Mouse (Mus musculus) layer of hippocampus, adult 6 months (tissue): ENCODE measurements around the gene Vkorc1l1. TPM values are rescaled to one million over a fixed set of nuclear protein-coding genes. Genes with fewer than 3 reads are reported as not detected.

ENCODE experiments used
- long read RNA-seq, 2 experiments: library from polyadenylated mRNA; unstranded; transcript quantifications; one replicate each; pipeline ENCODE4 v2.0.0; 2019 to 2020
- polyA plus RNA-seq: library from polyadenylated mRNA; unstranded; fragments of <200 nt; fragmentation: Nextera tagmentation; gene quantifications from 2 replicates; pipeline ENCODE4 v1.2.3, GENCODE M21; 2021

Vkorc1l1 gene
- polyA plus RNA-seq = 6.3 and 8.5 TPM in 2 replicates
- long read RNA-seq, experiment 1, partial matches to known transcripts = 0 of 9 reads
- long read RNA-seq, experiment 1, other reads (novel, unspliced or antisense) = 6 of 9 reads
- long read RNA-seq, experiment 2, full-length matches to known transcripts = 35 of 60 reads
- long read RNA-seq, experiment 2, partial matches to known transcripts = 0 of 60 reads
- long read RNA-seq, experiment 2, other reads (novel, unspliced or antisense) = 25 of 60 reads

DNA sequence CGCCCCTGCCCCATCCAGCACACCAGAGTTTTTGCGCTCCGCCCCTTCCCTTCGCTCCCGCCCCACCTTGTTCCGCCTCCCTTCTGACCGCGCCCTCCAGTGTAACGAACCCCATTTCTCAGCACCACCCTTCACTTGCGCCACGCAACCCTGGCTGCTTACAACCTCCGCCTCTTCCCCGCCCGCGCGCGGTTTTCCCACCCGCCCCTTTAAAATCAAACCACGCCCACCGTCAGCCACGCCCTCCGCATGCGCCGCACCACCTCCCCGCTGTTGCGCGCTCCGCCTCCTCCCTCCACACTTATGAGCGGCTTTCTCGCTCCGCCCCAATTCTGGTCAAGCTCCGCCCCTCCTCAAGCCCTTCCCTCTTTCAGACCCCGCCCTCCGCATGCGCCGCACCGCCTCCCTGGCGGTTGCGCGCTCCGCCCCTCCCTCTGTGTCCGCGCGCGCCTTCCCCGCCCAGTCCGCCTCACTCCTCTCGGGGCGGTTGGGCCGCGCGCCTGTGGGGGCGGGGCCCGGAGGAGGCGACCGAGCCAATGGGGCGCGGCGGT, at the start of gene Vkorc1l1:
Gene Vkorc1l1, plus strand, starts transcription at position 476 of the 551 bp plus-strand sequence.

DNA sequence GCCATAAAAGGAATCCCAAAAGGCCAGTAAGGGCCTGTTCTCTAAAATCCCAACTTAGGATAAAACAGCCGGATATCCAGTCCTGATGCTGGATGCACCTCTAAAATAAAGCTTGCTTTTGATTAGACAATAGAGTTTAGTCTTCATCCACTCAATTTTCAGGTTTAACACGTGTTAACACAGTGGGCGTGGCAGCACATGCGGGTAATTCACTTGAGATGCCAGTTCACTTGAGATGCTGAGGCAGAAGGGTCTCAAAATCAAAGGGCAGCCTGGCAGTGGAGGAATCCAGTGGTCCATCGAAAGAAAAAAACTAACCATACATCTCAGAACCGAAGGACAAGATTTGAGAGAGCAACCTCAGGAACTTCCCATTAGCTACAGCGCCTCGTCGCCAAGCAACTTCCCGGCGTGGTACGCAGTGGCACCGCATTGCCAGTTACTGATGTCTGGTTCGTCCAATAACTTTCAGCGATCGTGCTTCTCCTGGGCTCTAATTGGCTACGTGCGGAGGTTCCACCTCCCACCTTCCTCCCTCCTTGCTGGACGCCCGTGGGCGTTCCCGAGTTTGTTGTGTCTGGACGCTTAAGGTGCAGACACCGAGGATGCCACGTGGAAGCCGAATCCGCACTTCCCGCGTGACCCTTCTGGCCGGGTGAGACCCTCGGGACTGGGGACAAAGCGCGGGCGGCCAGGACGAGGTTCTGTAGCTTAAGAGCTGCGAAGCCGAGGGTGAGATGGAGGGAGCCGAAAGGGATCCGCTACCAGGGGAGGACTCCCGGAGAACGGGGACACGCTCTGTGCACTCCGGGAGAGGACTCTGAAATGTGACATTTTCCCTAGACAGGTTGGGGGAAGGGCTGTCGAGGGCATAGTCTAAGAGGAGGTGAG, 46.3 kb upstream of the Vkorc1l1 start, which contains the start of gene Zbed5:
Gene Zbed5, plus strand, starts transcription at position 526 of the 891 bp plus-strand sequence.

GRCm38 (mm10) chr5:129898449-129898848, 43.3 kb upstream of the Vkorc1l1 start, which contains the start of gene Phkg1:
Gene Phkg1, minus strand, starts transcription at chr5:129898549.

DNA sequence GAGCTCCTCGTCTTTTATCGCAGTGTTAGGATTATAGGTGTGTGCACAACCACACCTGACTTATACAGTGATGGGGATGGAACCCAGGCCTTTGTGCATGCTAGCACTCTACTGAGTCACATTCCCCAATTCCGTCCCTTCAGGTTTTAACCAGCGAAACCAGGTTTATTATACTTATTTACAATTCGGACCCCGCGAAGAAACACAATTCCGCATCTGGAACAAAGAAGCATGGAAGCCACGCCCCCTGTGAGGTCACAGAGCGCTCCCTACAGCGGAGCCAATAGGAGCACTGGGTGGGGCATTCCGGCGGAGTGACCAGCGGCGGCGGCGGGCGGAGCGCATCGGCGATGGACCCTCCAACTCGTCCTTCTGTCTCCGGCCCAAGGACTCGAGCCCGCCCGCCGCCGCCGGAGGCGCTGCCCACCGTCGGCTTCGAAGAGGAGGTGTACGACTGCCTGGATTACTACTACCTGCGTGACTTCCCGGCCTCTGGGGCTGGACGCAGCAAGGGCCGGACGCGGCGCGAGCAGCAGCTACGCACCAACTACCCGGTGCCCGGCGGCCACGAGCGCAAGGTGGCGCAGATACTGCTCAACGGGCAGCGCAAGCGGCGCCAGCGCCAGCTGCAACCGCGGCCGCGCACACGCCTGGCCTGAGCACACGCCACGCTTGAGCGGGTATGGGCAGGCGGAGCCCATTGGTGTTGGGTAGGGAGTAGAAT, 33.4 kb upstream of the Vkorc1l1 start, which contains the start of gene Nupr1l:
Gene Nupr1l, plus strand, starts transcription at position 299 of the 724 bp plus-strand sequence.

DNA sequence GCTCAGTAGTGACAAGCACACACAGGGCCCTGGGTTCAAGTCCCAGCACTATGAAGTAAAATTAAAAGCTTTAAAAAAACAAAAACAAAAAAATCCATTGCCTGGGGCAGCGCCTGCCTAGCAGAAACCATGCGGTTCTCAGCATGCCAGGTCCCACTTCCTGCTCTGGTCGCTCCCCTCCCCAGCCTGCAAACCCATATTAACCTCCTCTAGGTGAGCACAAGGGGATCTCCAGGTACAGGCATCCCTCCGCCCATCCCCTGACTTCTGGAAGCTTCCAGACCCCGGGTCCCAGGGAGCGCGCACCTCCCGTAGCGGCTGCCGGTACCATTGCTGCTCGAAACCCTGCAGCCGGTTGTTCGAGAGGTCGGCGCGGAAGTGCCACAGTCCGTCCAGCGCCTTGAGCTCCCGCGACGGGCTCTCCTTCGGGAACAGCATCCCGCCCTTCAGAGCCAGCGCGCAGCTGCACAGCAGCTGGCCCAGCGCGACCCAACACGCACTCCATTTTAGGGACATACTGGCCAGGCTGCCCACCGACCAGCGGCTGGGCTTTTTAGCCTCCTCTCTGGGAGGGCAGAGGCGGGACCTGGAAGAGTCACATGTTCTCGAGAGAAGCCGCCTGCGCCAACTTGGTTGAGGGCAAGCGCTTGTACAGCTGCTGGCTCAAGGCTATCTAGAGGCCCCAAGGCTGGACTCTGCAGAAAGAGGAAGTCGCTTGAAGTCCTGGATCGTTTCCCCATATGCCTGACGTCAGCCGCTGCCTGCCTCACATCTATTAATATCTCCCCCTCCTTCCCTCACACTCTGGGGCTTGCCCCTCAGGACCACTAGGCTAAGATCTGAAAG, 60.8 kb downstream of the Vkorc1l1 start, which contains the start of gene Gusb:
Gene Gusb, minus strand, starts transcription at position 749 of the 846 bp plus-strand sequence.

DNA sequence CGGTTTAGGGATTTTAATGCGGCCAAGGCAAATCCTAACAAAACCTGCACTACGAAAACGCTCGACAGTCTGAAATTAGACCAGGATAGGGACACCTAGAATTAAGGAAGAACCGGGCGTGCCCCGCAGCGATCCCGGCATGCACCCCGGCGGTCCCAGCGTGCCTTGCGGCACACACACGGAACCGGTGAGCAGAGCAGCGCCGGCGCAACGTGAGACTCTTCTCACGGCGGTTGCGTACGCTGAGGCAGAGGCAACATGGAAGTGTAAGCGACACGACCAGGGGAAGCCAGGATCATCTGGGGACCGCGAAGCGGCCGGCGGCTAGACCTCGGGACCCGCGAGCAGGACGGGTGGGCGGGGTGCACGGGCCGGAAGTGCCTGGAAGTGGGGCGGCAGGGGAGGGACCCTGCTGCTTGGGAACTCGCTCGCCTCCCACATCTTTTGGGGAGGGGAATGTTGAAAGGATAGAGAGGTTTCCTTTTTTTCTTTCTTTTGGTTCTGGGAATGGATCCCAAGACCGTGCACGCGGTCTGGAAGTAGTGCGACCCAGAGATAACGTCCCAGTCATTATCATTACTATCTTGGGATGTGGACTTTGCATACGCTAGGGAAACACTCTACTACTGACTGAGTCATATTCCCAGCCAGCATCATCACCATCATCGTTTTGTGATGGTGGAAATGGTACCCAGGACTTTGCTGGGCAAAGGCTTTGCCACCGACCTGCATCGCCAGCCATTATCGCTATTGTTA, 87.5 kb downstream of the Vkorc1l1 start, which contains the start of the genes Asl and Crcp:
Gene Asl, minus strand, starts transcription at position 106 of the 756 bp plus-strand sequence.
Gene Crcp, plus strand, starts transcription at position 149 of the 756 bp plus-strand sequence.

Other genes starting within 250 kb of the Vkorc1l1 start
- not detected in 2 replicates for gene Sept14, start 233.5 kb upstream of the Vkorc1l1 start, polyA plus RNA-seq
- 221 and 233 TPM in 2 replicates for gene Mrps17, start 226.5 kb upstream of the Vkorc1l1 start, polyA plus RNA-seq
- 153 and 202 TPM in 2 replicates for gene Nipsnap2, start 216.9 kb upstream of the Vkorc1l1 start, polyA plus RNA-seq
- gene Psph, start 154.5 kb upstream of the Vkorc1l1 start, polyA plus RNA-seq = 49.6 and 53.3 TPM in 2 replicates
- gene Sumf2, start 95.0 kb upstream of the Vkorc1l1 start, polyA plus RNA-seq = 17.6 and 18.9 TPM in 2 replicates
- gene Chchd2, start 54.5 kb upstream of the Vkorc1l1 start, polyA plus RNA-seq = 2,015 and 2,200 TPM in 2 replicates
- 6.1 and 7.3 TPM in 2 replicates for gene Zbed5, start 46.2 kb upstream of the Vkorc1l1 start, polyA plus RNA-seq
- 7.8 and 7.9 TPM in 2 replicates for gene Phkg1, start 43.4 kb upstream of the Vkorc1l1 start, polyA plus RNA-seq
- 3.6 and 7.0 TPM in 2 replicates for gene Nupr1l, start 33.4 kb upstream of the Vkorc1l1 start, polyA plus RNA-seq
- 22.1 and 23.5 TPM in 2 replicates for gene Gusb, start 61.1 kb downstream of the Vkorc1l1 start, polyA plus RNA-seq
- 19.3 and 19.5 TPM in 2 replicates for gene Asl, start 87.3 kb downstream of the Vkorc1l1 start, polyA plus RNA-seq
- gene Crcp, start 87.3 kb downstream of the Vkorc1l1 start, polyA plus RNA-seq = 35.4 and 40.8 TPM in 2 replicates
- 40.7 and 41.9 TPM in 2 replicates for gene Tpst1, start 131.4 kb downstream of the Vkorc1l1 start, polyA plus RNA-seq
- gene Kctd7, start 202.9 kb downstream of the Vkorc1l1 start, polyA plus RNA-seq = 10.1 and 11.5 TPM in 2 replicates
- 26.1 and 27.5 TPM in 2 replicates for gene Rabgef1, start 229.8 kb downstream of the Vkorc1l1 start, polyA plus RNA-seq